Mouse (Mus musculus) lung, embryonic 15.5 days (tissue): ENCODE measurements around the gene Lmcd1. TPM values are rescaled to one million over a fixed set of nuclear protein-coding genes. Genes with fewer than 3 reads are reported as not detected.

Experiments
- ATAC-seq: fragments of 200-750 bp; cut with Nextera tagmentation; 2 replicates; pipeline ENCODE4 v1.8.0; 2017; ENCODE audit warnings: moderate number of reproducible peaks, borderline replicate concordance; ENCODE audit not compliant: low FRiP score, low TSS enrichment; ENCODE audit errors: extremely low read depth
- H3K27ac ChIP-seq: fragments of 300-500 bp; sonication (generic); 2 replicates; pipeline ENCODE4 v1.5.1; 2015; ENCODE audit warnings: moderate library complexity, mild to moderate bottlenecking, inconsistent platforms
- H3K27me3 ChIP-seq: fragments of 300-500 bp; sonication (generic); 2 replicates; pipeline ENCODE4 v1.6.1; 2015; ENCODE audit warnings: inconsistent platforms
- H3K36me3 ChIP-seq: fragments of 300-500 bp; sonication (generic); 2 replicates; pipeline ENCODE4 v1.6.1; 2015; ENCODE audit warnings: inconsistent platforms
- H3K4me1 ChIP-seq: fragments of 300-500 bp; sonication (generic); 2 replicates; pipeline ENCODE4 v1.6.1; 2015; ENCODE audit warnings: inconsistent platforms
- H3K4me2 ChIP-seq: fragments of 300-500 bp; sonication (generic); 2 replicates; pipeline ENCODE4 v1.6.1; 2015; ENCODE audit warnings: inconsistent platforms, mild to moderate bottlenecking, moderate library complexity
- H3K4me3 ChIP-seq: fragments of 300-500 bp; sonication (generic); 2 replicates; pipeline ENCODE4 v1.5.1; 2015; ENCODE audit warnings: mild to moderate bottlenecking, inconsistent platforms
- H3K9ac ChIP-seq: fragments of 300-500 bp; sonication (generic); 2 replicates; pipeline ENCODE4 v1.6.1; 2015; ENCODE audit warnings: inconsistent platforms
- H3K9me3 ChIP-seq: fragments of 300-500 bp; sonication (generic); 2 replicates; pipeline ENCODE4 v1.6.1; 2016; ENCODE audit warnings: inconsistent platforms
- WGBS: fragments of 180-500 bp; shearing (Covaris S2); methylation state at CpG from one replicate; pipeline ENCODE4 v1.1.7; 2015; 5-methylcytosine and 5-hydroxymethylcytosine counted together
- polyA plus RNA-seq: library from polyadenylated mRNA; unstranded; fragments of >200 nt; fragmentation: Nextera tagmentation; extraction: Ambion mirVana; gene quantifications from 2 replicates; pipeline ENCODE4 v1.2.1, GENCODE M21; 2015

Lmcd1 gene
- polyA plus RNA-seq, 1 experiment from 2014 or later = 37.4 TPM

GRCm38 (mm10) chr6:112264321-112264720, 9.2 kb upstream of the Lmcd1 start:
- no peak for ATAC-seq
- Histone ChIP-seq H3K9me3 (no peaks in the 10 kb centered on the region), H3K9ac (no peak overlapping the region), H3K4me2 (no peak overlapping the region), H3K27ac (no peak overlapping the region), H3K36me3 (no peaks in the 10 kb centered on the region), H3K4me1 (peaks cover 12% of the 10 kb centered on the region), H3K4me3 (no peak overlapping the region), H3K27me3 (no peaks in the 10 kb centered on the region; the same call in 1 of the 2 replicates)
- 81% methylated on average over 1 of the region's 1 CpGs for WGBS

- no peak overlapping the region for H3K4me3 ChIP-seq
- H3K4me2 ChIP-seq = no peak overlapping the region
- ATAC-seq = peak; percentile 61; the same call in 1 of the 2 replicates
- H3K9me3 ChIP-seq = no peaks in the 10 kb centered on the region
- no peaks in the 10 kb centered on the region for H3K36me3 ChIP-seq
- H3K27ac ChIP-seq = no peak overlapping the region
- H3K9ac ChIP-seq = no peak overlapping the region
- 22% methylated on average over 1 of the region's 1 CpGs for WGBS
- H3K4me1 ChIP-seq = peaks cover 12% of the 10 kb centered on the region
- H3K27me3 ChIP-seq = no peaks in the 10 kb centered on the region; the same call in 1 of the 2 replicates
Observed at GRCm38 (mm10) chr6:112266631-112267030, 6.9 kb upstream of the Lmcd1 start.

- Histone ChIP-seq H3K27me3 (no peaks in the 10 kb centered on the region; the same call in 1 of the 2 replicates), H3K9me3 (no peaks in the 10 kb centered on the region), H3K36me3 (no peaks in the 10 kb centered on the region), H3K4me1 (peaks cover 12% of the 10 kb centered on the region), H3K9ac (no peak overlapping the region), H3K4me2 (no peak overlapping the region), H3K4me3 (no peak overlapping the region), H3K27ac (no peak overlapping the region)
- peak; percentile 58; the same call in 1 of the 2 replicates for ATAC-seq
- 45% methylated on average over 6 of the region's 6 CpGs for WGBS
Observed at GRCm38 (mm10) chr6:112267661-112268357, 5.7 kb upstream of the Lmcd1 start.

GRCm38 (mm10) chr6:112274261-112275055, 900 bp downstream of the Lmcd1 start:
- peak overlapping the region; percentile 38 for H3K4me3 ChIP-seq
- peak; percentile 69 for ATAC-seq
- peak overlapping the region; percentile 86 for H3K27ac ChIP-seq
- H3K36me3 ChIP-seq = no peaks in the 10 kb centered on the region
- H3K9ac ChIP-seq = peak overlapping the region; percentile 26
- H3K9me3 ChIP-seq = no peaks in the 10 kb centered on the region
- peaks cover 28% of the 10 kb centered on the region for H3K4me1 ChIP-seq
- H3K27me3 ChIP-seq = no peaks in the 10 kb centered on the region; the same call in 1 of the 2 replicates
- peak overlapping the region; percentile 69 for H3K4me2 ChIP-seq
- 26% methylated on average over 9 of the region's 9 CpGs for WGBS

- Histone ChIP-seq H3K27ac (no peak overlapping the region), H3K9me3 (no peaks in the 10 kb centered on the region), H3K4me1 (peaks cover 28% of the 10 kb centered on the region), H3K36me3 (no peaks in the 10 kb centered on the region), H3K4me2 (peak overlapping the region; percentile 69), H3K4me3 (no peak overlapping the region), H3K27me3 (no peaks in the 10 kb centered on the region; the same call in 1 of the 2 replicates), H3K9ac (no peak overlapping the region)
- no peak for ATAC-seq
- WGBS = 72% methylated on average over 6 of the region's 6 CpGs
Observed at GRCm38 (mm10) chr6:112275731-112276245, 2.2 kb downstream of the Lmcd1 start.

GRCm38 (mm10) chr6:112278805-112279204, 5.2 kb downstream of the Lmcd1 start:
- Histone ChIP-seq H3K9me3 (no peaks in the 10 kb centered on the region), H3K4me2 (no peak overlapping the region), H3K4me1 (peaks cover 21% of the 10 kb centered on the region), H3K27me3 (no peaks in the 10 kb centered on the region), H3K9ac (no peak overlapping the region), H3K4me3 (no peak overlapping the region), H3K27ac (no peak overlapping the region), H3K36me3 (no peaks in the 10 kb centered on the region)
- 81% methylated on average over 1 of the region's 1 CpGs for WGBS
- no peak for ATAC-seq

GRCm38 (mm10) chr6:112280161-112280560, 6.6 kb downstream of the Lmcd1 start:
- no peaks in the 10 kb centered on the region for H3K36me3 ChIP-seq
- 90% methylated on average over 2 of the region's 2 CpGs for WGBS
- no peaks in the 10 kb centered on the region for H3K9me3 ChIP-seq
- no peak overlapping the region for H3K9ac ChIP-seq
- peaks cover 8% of the 10 kb centered on the region for H3K4me1 ChIP-seq
- no peak overlapping the region for H3K27ac ChIP-seq
- no peak for ATAC-seq
- no peaks in the 10 kb centered on the region for H3K27me3 ChIP-seq
- no peak overlapping the region for H3K4me2 ChIP-seq
- no peak overlapping the region for H3K4me3 ChIP-seq

GRCm38 (mm10) chr6:112280945-112281344, 7.4 kb downstream of the Lmcd1 start:
- no peak overlapping the region for H3K9ac ChIP-seq
- WGBS = 50% methylated on average over 3 of the region's 3 CpGs
- H3K36me3 ChIP-seq = peaks cover under 1% of the 10 kb centered on the region; the same call in 1 of the 2 replicates
- no peak overlapping the region for H3K4me2 ChIP-seq
- H3K9me3 ChIP-seq = no peaks in the 10 kb centered on the region
- H3K27ac ChIP-seq = no peak overlapping the region
- H3K27me3 ChIP-seq = no peaks in the 10 kb centered on the region
- no peak for ATAC-seq
- no peak overlapping the region for H3K4me3 ChIP-seq
- H3K4me1 ChIP-seq = 0 out of 2 replicates have a peak, but pooled peaks cover under 1% of the 10 kb centered on the region

- Histone ChIP-seq H3K9ac (no peak overlapping the region), H3K27ac (no peak overlapping the region), H3K4me1 (no peaks in the 10 kb centered on the region), H3K27me3 (no peaks in the 10 kb centered on the region), H3K4me3 (no peak overlapping the region), H3K9me3 (no peaks in the 10 kb centered on the region), H3K36me3 (peaks cover 3% of the 10 kb centered on the region; the same call in 1 of the 2 replicates), H3K4me2 (no peak overlapping the region)
- whole genome bisulfite sequencing = 86% methylated on average over 2 of the region's 2 CpGs
- ATAC-seq = no peak
Observed at GRCm38 (mm10) chr6:112281935-112282334, 8.4 kb downstream of the Lmcd1 start.

- ATAC-seq = no peak
- no peaks in the 10 kb centered on the region for H3K4me1 ChIP-seq
Observed at GRCm38 (mm10) chr6:112284087-112284486, 10.5 kb downstream of the Lmcd1 start.

GRCm38 (mm10) chr6:112287671-112288070, 14.1 kb downstream of the Lmcd1 start:
- H3K27ac ChIP-seq = peak overlapping the region; percentile 13; the same call in 1 of the 2 replicates
- ATAC-seq = peak; percentile 49; the same call in 1 of the 2 replicates

More at GRCm38 (mm10) chr6:112284087-112284486, 10.5 kb downstream of the Lmcd1 start:
- no peaks in the 10 kb centered on the region for H3K9me3 ChIP-seq
- no peak overlapping the region for H3K9ac ChIP-seq
- no peak overlapping the region for H3K4me2 ChIP-seq
- H3K4me3 ChIP-seq = no peak overlapping the region
- H3K36me3 ChIP-seq = peaks cover 3% of the 10 kb centered on the region; the same call in 1 of the 2 replicates
- WGBS = 82% methylated on average over 2 of the region's 2 CpGs
- no peaks in the 10 kb centered on the region for H3K27me3 ChIP-seq
- no peak overlapping the region for H3K27ac ChIP-seq

More at GRCm38 (mm10) chr6:112287671-112288070, 14.1 kb downstream of the Lmcd1 start:
- H3K4me1 ChIP-seq = no peaks in the 10 kb centered on the region
- H3K4me2 ChIP-seq = no peak overlapping the region
- no peaks in the 10 kb centered on the region for H3K9me3 ChIP-seq
- H3K36me3 ChIP-seq = peaks cover 3% of the 10 kb centered on the region; the same call in 1 of the 2 replicates
- H3K9ac ChIP-seq = no peak overlapping the region
- no peak overlapping the region for H3K4me3 ChIP-seq
- H3K27me3 ChIP-seq = no peaks in the 10 kb centered on the region
- WGBS = 71% methylated on average over 9 of the region's 9 CpGs
